Mouse (Mus musculus) lung, postnatal 0 days (tissue): ENCODE measurements around the gene Miga1.

Experiments used
- CTCF ChIP-seq: IDR thresholded peaks from 2 replicates; pipeline ENCODE4 v1.5.1; 2016; ENCODE audit warnings: antibody characterized with exemption, mild to moderate bottlenecking
- EP300 ChIP-seq: IDR thresholded peaks from 2 replicates; pipeline ENCODE4 v1.6.1; 2016; ENCODE audit warnings: antibody characterized with exemption, mild to moderate bottlenecking, control low read depth

DNA sequence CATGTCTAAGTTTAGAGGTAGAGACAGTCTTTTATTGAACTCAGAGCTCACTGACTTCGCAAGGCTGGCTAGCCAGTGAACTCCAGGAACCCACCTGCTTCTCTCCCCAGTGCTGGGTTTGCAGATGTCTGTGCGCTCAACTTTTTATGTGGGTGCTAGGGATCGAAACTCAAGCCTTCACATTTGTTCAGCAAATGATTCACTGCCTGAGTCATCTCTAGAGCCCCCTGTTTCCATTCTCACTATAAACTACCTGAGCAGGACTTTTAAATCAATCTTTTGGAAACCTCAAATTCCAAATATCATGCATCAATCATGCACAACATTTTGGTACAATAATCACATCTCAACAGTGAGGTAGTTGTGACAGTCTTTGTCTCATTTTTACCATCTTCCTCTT lies 82.7 kb downstream of the Miga1 start:
- TF ChIP-seq EP300 = no peak
- no peak for TF ChIP-seq CTCF
